Mouse (Mus musculus): ENCODE data around the gene Plce1. TPM values are rescaled to one million over a fixed set of nuclear protein-coding genes. Genes with fewer than 3 reads are reported as not detected.
A peak's percentile ranks its signal among the peaks of the same experiment; 100 is the strongest.
"Not testable (repeated sequence)": the region's sequence is repeated elsewhere in the genome, so short reads cannot be mapped to it uniquely, and the experiment has no call there.

Plce1 gene
- total and polyA plus RNA-seq, 3 experiments: 0.81 to 8.9 (median 5.9) TPM

GRCm38 (mm10) chr19:38639050-38639449 is 158.1 kb downstream of the Plce1 start:
- no peak for DNase-seq

GRCm38 (mm10) chr19:38639805-38640204 is 158.9 kb downstream of the Plce1 start:
- peak; percentile 48 for DNase-seq

GRCm38 (mm10) chr19:38642515-38642914 is 161.6 kb downstream of the Plce1 start:
- DNase-seq: not testable (repeated sequence)

- DNase-seq: no peak
These were observed 164.1 kb downstream of the Plce1 start for GRCm38 (mm10) chr19:38644871-38645595.

GRCm38 (mm10) chr19:38657980-38658379 is 177.1 kb downstream of the Plce1 start:
- DNase-seq: no peak

- no peak for DNase-seq
These were observed 184.5 kb downstream of the Plce1 start for GRCm38 (mm10) chr19:38665398-38665797.

- DNase-seq: no peak
These were observed 191.2 kb downstream of the Plce1 start for GRCm38 (mm10) chr19:38672015-38672600.

- no peak for DNase-seq
These were observed 193.0 kb downstream of the Plce1 start for GRCm38 (mm10) chr19:38673936-38674335.

GRCm38 (mm10) chr19:38678655-38679054 is 197.7 kb downstream of the Plce1 start:
- no peak for DNase-seq

GRCm38 (mm10) chr19:38679520-38679919 is 198.6 kb downstream of the Plce1 start:
- no peak for DNase-seq

- DNase-seq: no peak
These were observed 206.4 kb downstream of the Plce1 start for GRCm38 (mm10) chr19:38687326-38687725.

GRCm38 (mm10) chr19:38688741-38689507 is 208.0 kb downstream of the Plce1 start:
- no peak for DNase-seq

GRCm38 (mm10) chr19:38690276-38690675 is 209.4 kb downstream of the Plce1 start:
- DNase-seq: no peak

GRCm38 (mm10) chr19:38691533-38691932 is 210.6 kb downstream of the Plce1 start:
- DNase-seq: no peak

GRCm38 (mm10) chr19:38693331-38693730 is 212.4 kb downstream of the Plce1 start:
- DNase-seq: no peak

GRCm38 (mm10) chr19:38693769-38694168 is 212.9 kb downstream of the Plce1 start:
- no peak for DNase-seq

GRCm38 (mm10) chr19:38701776-38702175 is 220.9 kb downstream of the Plce1 start:
- no peak for DNase-seq

- no peak for DNase-seq
These were observed 223.8 kb downstream of the Plce1 start for GRCm38 (mm10) chr19:38704742-38705141.

- DNase-seq: no peak
These were observed 224.3 kb downstream of the Plce1 start for GRCm38 (mm10) chr19:38705244-38705643.

- no peak for DNase-seq
These were observed 225.5 kb downstream of the Plce1 start for GRCm38 (mm10) chr19:38706449-38706848.

- DNase-seq: peak; percentile 10
These were observed 228.5 kb downstream of the Plce1 start for GRCm38 (mm10) chr19:38709376-38709775.

GRCm38 (mm10) chr19:38721808-38722207 is 240.9 kb downstream of the Plce1 start:
- no peak for DNase-seq

- DNase-seq: no peak
These were observed 242.1 kb downstream of the Plce1 start for GRCm38 (mm10) chr19:38722982-38723381.
